Comparison of ENCODE assay signal across 20 mouse cellular contexts in the genomic region with DNA sequence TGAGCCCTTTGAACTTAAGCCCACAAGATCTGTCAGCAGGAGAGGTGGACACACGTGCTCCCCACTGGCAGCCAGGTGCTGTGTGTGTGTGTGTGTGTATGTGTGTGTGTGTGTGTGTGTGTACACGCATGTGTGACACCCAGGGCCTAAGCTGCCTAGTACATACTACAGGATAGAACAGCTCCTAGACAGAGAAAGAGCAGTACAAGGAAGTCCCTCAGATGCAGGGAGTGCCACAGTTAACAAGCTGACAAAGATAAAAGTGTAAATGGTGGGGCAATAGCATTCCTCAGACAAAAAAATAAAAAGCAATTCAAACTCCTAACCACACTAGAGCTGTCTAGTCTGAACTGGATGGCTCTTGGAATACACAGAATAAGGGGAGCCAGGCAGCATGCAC.
"Had no signal": no experiment of that assay in that cellular context is flagged by ENCODE, and none has a peak within 500 bp of the region (broad histone marks: within the 10 kb centered on the region; RNA-seq: fewer than 3 reads in every experiment).

No protein-coding gene starts in this region.

- H3K36me3 ChIP-seq: midbrain, embryonic 12.5 days; midbrain, embryonic 15.5 days; neural tube, embryonic 12.5 days; neural tube, embryonic 15.5 days had no signal

- H3K4me3 ChIP-seq: layer of hippocampus, adult 2 months; left cerebral cortex, adult 2 months; midbrain, embryonic 12.5 days; midbrain, embryonic 15.5 days; neural tube, embryonic 12.5 days; neural tube, embryonic 15.5 days had no signal

- H3K27me3 ChIP-seq: midbrain, embryonic 12.5 days; midbrain, embryonic 15.5 days; neural tube, embryonic 12.5 days; neural tube, embryonic 15.5 days had no signal

- H3K9ac ChIP-seq: lung, embryonic 14.5 days; midbrain, embryonic 12.5 days; midbrain, embryonic 15.5 days; neural tube, embryonic 12.5 days; neural tube, embryonic 15.5 days had no signal

- DNase-seq: kidney, adult 18-20 months; kidney, adult 9 months; kidney, postnatal 14 days; kidney, postnatal 4 days; layer of hippocampus, adult 9-11 months; lung, embryonic 14.5 days; right cerebral cortex, adult 18-20 months; right cerebral cortex, postnatal 25 days; thymus, adult 2 months; thymus, postnatal 14 days; thymus, postnatal 4 days had no signal

- ATAC-seq: inflammation-experienced regulatory T-cells, adult 6 months; lung, postnatal 0 days; midbrain, embryonic 15.5 days had no signal

- H3K9me3 ChIP-seq: midbrain, embryonic 12.5 days; midbrain, embryonic 15.5 days; neural tube, embryonic 12.5 days; neural tube, embryonic 15.5 days had no signal

- H3K4me2 ChIP-seq: lung, embryonic 14.5 days; midbrain, embryonic 12.5 days; midbrain, embryonic 15.5 days; neural tube, embryonic 12.5 days; neural tube, embryonic 15.5 days had no signal

- H3K27ac ChIP-seq: layer of hippocampus, adult 2 months; left cerebral cortex, adult 2 months; macrophage; midbrain, embryonic 12.5 days; midbrain, embryonic 15.5 days; neural tube, embryonic 12.5 days; neural tube, embryonic 15.5 days had no signal

- H3K4me1 ChIP-seq: midbrain, embryonic 12.5 days; midbrain, embryonic 15.5 days; neural tube, embryonic 12.5 days had no signal
